In the genomic region with DNA sequence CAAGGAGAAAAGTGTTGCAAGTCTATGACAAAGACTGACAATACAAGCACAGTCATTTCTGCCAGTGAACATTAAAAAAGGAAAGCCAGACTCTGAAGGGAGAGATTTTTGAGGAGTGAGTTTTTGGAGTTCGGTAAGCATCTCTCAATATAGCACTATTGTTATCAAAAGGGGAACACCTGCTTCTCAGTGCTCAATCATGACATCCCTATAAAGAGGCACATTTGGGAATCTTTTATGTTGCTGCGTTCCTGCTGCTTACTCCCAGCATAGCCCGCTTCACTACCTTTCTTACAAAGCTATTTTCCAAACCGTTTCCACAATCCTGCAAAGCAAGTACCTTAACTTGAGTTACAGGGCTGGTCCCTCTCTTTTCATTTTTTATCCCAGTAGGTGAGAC, we compare ENCODE assay signal across 1 mouse cellular context.
TF ChIP-seq lines count a peak whose summit lies in the region.

No protein-coding gene starts in this region.

TF ChIP-seq in MEL, 35 proteins besides CTCF, POLR2A, EP300 and RAD21 (continued from another document):
- TF ChIP-seq TCF12 (IDR thresholded peaks at IDR 0.05; ENCODE audit: low read depth, low read length) = peak; percentile 37; the same call in 1 of the 2 replicates
- TF ChIP-seq TBP (IDR thresholded peaks at IDR 0.05; ENCODE audit: low read depth, low read length) = no peak; the same call in 1 of the 2 replicates
